Mouse (Mus musculus) intestine, postnatal 0 days (tissue): ENCODE results near the gene U2af1. TPM values are rescaled to one million over a fixed set of nuclear protein-coding genes. Genes with fewer than 3 reads are reported as not detected.
A peak's percentile ranks its signal among the peaks of the same experiment; 100 is the strongest.
"Not testable (repeated sequence)": the region's sequence is repeated elsewhere in the genome, so short reads cannot be mapped to it uniquely, and the experiment has no call there.

Source experiments
- ATAC-seq: fragments of 200-750 bp; cut with Nextera tagmentation; 2 replicates; pipeline ENCODE4 v1.8.0; 2017; ENCODE audit warnings: mild to moderate bottlenecking, moderate TSS enrichment, moderate library complexity
- H3K27ac ChIP-seq: fragments of 300-500 bp; sonication (generic); 2 replicates; pipeline ENCODE4 v1.5.1; 2014; ENCODE audit warnings: mild to moderate bottlenecking, low read depth, low read length, moderate library complexity
- H3K27me3 ChIP-seq: fragments of 300-500 bp; sonication (generic); replicated peaks from 2 replicates; pipeline ENCODE4 v1.6.1; 2014; ENCODE audit warnings: low read length, mixed read lengths; ENCODE audit not compliant: control insufficient read depth, insufficient read depth
- H3K36me3 ChIP-seq: fragments of 300-500 bp; sonication (generic); 2 replicates; pipeline ENCODE4 v1.6.1; 2014; ENCODE audit warnings: mild to moderate bottlenecking, moderate library complexity; ENCODE audit not compliant: control insufficient read depth, insufficient read depth
- H3K4me1 ChIP-seq: fragments of 300-500 bp; sonication (generic); replicated peaks from 2 replicates; pipeline ENCODE4 v1.6.1; 2014; ENCODE audit warnings: antibody characterized with exemption, low read length, mixed read lengths; ENCODE audit not compliant: control insufficient read depth, insufficient read depth
- H3K4me2 ChIP-seq: fragments of 300-500 bp; sonication (generic); replicated peaks from 2 replicates; pipeline ENCODE4 v1.6.1; 2014; ENCODE audit warnings: low read depth, mild to moderate bottlenecking, moderate library complexity
- H3K4me3 ChIP-seq: fragments of 300-500 bp; sonication (generic); 2 replicates; pipeline ENCODE4 v1.5.1; 2014; ENCODE audit warnings: low read depth, low read length
- H3K9ac ChIP-seq: fragments of 300-500 bp; sonication (generic); 2 replicates; pipeline ENCODE4 v1.6.1; 2014; ENCODE audit warnings: mild to moderate bottlenecking, low read depth, low read length
- H3K9me3 ChIP-seq: fragments of 300-500 bp; sonication (generic); 2 replicates; pipeline ENCODE4 v1.6.1; 2016; ENCODE audit warnings: mixed run types; ENCODE audit not compliant: control insufficient read depth
- CTCF ChIP-seq: sonication (generic); IDR thresholded peaks from 2 replicates; pipeline ENCODE4 v1.5.1; 2016; ENCODE audit warnings: low read depth, mild to moderate bottlenecking, control low read depth, antibody characterized with exemption, moderate library complexity
- WGBS: fragments of 180-500 bp; shearing (Covaris S2); extraction: QIAGEN DNeasy Blood & Tissue Kit; methylation state at CpG from one replicate; pipeline ENCODE4 v1.1.7; 2014; 5-methylcytosine and 5-hydroxymethylcytosine counted together
- polyA plus RNA-seq: library from polyadenylated mRNA; unstranded; fragments of >200 nt; fragmentation: Nextera tagmentation; extraction: Ambion mirVana; gene quantifications from 2 replicates; pipeline ENCODE4 v1.2.1, GENCODE M21; 2015

Gene U2af1
- polyA plus RNA-seq: 151 TPM in 2 replicates

DNA sequence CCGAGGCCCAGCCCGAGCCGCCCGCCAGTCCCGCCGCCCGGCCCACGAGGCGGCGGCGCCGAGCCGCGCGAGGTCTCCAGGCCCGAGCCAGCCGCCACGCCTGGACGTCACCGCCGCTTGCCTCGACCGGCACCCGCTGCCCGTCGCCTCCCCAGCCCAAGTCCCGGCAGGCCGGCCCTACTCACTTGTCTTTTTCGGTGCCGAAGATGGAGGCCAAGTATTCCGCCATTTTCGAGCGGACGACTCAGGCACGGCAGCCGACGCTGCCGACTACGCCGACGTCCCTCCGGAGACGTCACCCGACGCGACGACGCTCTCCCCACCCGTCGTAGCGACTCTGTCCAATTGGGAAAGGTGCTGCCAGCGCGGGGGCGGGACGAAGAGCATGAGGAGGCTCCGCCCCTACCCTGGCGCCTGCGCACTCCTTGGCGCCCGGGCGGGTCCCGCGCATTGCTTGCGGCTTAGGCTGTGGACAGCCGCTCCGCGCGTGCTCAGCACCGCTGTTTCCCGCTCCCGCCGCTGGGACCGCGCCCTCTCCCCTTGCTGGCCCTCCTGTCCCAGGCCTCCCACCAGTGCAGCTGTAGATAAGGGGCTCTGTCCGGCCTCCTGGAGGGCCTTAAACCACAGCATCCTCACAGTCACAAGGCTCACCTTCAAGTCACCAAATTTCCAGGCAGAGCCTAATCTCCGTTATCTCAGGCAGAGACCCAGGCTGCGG lies at the start of gene U2af1:
TSS of gene U2af1 (minus strand) at position 425 of the 718 bp plus-strand sequence.
- Histone ChIP-seq H3K27me3 (no peaks in the 10 kb centered on the region), H3K9me3 (no peaks in the 10 kb centered on the region), H3K27ac (peak within 1 kb of the TSS; percentile 86), H3K9ac (peak within 1 kb of the TSS; percentile 96), H3K4me3 (peak within 1 kb of the TSS; percentile 97), H3K36me3 (peaks cover 10% of the 10 kb centered on the region), H3K4me2 (peak within 1 kb of the TSS; percentile 77), H3K4me1 (peaks cover 5% of the 10 kb centered on the region; the same call in 1 of the 2 replicates)
- TF ChIP-seq CTCF: no peak; the same call in 1 of the 2 replicates
- WGBS: under 1% methylated on average over 74 of the region's 77 CpGs
- peak; percentile 95 for ATAC-seq

DNA sequence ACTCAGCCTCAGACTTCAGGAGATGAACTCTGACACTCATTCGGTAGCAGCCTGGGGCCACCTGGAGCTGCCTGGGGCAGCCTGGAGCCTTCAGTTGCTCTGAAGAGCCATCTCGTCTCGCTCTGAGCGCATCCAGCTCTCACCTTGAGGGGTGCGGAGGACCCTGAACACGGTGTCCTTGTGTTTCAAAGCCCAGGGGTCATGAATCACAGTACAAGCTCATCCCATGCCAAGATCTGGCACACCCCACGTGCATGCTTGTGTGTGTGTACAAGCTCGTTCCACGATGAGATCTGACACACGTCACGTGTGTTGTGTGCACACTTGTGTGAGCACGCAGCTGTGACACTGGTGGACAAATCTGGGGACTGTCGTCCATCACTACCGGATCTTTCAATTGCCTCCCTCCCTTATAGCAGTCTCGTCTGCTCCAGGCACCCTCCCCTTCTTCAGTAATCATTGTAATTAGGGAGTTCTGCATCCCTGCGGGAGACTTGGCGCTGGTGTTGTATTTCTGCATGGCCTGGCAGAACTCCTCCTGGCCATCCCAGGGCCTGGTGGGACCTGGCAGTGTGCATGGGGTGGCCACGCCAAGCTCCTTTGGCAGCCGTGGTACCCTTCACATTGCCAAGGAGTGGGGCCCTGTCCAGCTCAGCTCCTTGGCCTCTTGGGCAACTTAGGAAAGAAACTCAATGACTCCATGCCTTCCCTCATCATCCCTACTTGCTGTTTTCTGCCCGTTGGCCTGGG lies 46.8 kb upstream of the U2af1 start:
- Histone ChIP-seq H3K4me1 (no peaks in the 10 kb centered on the region), H3K4me3 (no peak overlapping the region), H3K36me3 (no peaks in the 10 kb centered on the region), H3K9me3 (no peaks in the 10 kb centered on the region), H3K27me3 (no peaks in the 10 kb centered on the region), H3K4me2 (no peak overlapping the region), H3K9ac (no peak overlapping the region), H3K27ac (no peak overlapping the region)
- TF ChIP-seq CTCF: no peak
- WGBS: 76% methylated on average over 20 of the region's 20 CpGs
- no peak for ATAC-seq

DNA sequence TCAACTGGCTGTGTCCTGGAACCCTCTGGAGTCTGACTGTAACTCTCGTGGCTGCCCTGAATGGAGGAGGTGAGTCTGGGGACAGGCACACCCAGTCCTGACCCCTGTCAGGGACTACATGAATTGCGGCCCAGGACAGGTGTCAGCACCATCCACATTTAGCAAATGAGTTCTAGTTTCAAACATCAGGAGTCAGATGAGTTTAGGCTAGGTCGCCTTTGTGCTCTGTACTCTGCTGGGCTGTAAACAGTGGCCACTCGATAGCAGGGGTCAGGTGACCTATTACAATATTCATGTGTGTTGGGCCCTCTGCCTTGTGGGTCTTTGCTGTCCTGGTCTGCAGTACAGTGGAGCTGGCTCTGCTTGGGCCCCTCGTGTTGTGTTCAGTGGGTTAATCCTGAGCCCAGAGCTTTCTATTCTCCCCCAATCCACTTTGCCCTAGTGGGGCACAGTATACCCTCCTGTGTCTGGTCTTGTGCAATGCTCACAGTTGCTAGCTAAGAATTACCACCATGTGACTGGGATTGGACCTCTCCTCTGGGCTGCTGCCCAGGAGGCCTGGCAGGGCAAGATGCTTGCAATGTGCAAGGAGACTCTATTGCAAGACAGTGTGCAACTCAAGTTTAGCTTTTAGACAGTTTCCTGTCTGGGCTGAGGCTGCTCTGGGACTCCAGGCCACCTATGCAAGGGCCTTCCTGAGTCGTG lies 44.7 kb upstream of the U2af1 start:
- no peak for ATAC-seq
- Histone ChIP-seq H3K9me3 (no peaks in the 10 kb centered on the region), H3K4me1 (no peaks in the 10 kb centered on the region), H3K36me3 (no peaks in the 10 kb centered on the region), H3K27ac (no peak overlapping the region), H3K9ac (no peak overlapping the region), H3K4me2 (no peak overlapping the region), H3K27me3 (no peaks in the 10 kb centered on the region), H3K4me3 (no peak overlapping the region)
- WGBS: 58% methylated on average over 6 of the region's 6 CpGs
- no peak for TF ChIP-seq CTCF

DNA sequence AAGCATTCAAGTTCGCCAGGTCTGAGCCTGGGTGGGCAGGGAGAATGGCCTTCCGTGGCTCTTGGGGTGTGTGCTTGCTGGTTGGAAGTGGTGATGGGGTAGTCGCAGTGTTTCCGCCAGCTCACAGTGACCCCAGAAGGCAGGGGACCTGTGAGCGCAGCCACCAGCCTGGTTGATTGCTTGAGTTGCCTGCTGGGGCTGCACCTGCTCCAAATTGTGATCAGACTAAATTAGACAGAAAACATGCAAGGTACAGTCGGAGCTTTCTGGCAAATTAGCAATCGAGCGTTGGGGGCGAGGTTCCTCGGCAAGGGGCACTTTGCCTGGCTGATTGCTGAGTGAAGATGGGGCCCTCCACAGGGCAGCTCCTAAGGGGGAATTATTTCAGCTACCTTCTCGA lies 39.7 kb upstream of the U2af1 start:
- Histone ChIP-seq H3K27ac (no peak overlapping the region), H3K9me3 (no peaks in the 10 kb centered on the region), H3K4me2 (no peak overlapping the region), H3K27me3 (no peaks in the 10 kb centered on the region), H3K9ac (no peak overlapping the region), H3K4me3 (no peak overlapping the region), H3K36me3 (no peaks in the 10 kb centered on the region), H3K4me1 (no peaks in the 10 kb centered on the region)
- 67% methylated on average over 11 of the region's 11 CpGs for WGBS
- no peak for ATAC-seq
- TF ChIP-seq CTCF: no peak

DNA sequence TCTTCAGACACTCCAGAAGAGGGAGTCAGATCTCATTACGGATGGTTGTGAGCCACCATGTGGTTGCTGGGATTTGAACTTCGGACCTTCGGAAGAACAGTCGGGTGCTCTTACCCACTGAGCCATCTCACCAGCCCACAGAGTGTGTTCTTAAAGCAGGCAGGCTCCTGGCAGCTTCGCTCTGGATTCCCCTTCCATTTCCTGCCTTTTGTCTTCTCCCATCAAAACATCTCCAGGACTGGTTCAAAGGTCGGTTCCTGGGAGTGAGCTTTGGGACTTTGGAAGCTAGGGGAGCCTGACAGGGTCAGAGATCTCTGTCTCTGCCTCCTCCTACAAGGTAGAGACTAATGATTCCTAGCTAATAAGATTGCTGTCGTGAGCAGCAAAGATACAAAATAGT lies 36.7 kb upstream of the U2af1 start:
- not testable (repeated sequence) for H3K27me3 ChIP-seq, ATAC-seq, H3K4me2 ChIP-seq, H3K36me3 ChIP-seq, H3K9ac ChIP-seq, H3K27ac ChIP-seq, H3K4me3 ChIP-seq, H3K9me3 ChIP-seq, H3K4me1 ChIP-seq
- whole genome bisulfite sequencing: 81% methylated on average over 6 of the region's 7 CpGs

DNA sequence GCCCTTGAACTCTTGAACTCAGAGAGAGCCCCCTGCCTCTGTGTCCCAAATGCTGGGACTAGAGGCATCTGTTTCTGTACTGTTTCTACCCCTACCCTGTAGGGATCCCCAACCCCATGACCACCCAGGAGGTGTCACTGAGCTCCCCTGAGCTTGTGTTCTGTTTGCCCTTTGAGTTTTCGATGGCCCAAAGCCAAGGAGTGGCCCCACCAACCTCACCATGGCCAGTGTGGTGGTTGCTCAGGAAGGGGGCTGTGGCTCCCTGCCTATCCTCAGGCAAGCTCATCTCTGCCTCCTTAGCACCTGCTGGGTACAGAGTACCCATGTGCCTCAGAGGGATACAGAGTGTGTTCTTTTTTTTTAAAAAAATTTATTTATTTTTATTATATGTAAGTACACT lies 36.3 kb upstream of the U2af1 start:
- WGBS: 81% methylated on average over 1 of the region's 1 CpGs
- H3K36me3 ChIP-seq: no peaks in the 10 kb centered on the region
- no peaks in the 10 kb centered on the region for H3K27me3 ChIP-seq
- no peaks in the 10 kb centered on the region for H3K9me3 ChIP-seq
- ATAC-seq: no peak
- H3K9ac ChIP-seq: no peak overlapping the region
- H3K4me3 ChIP-seq: no peak overlapping the region
- H3K4me1 ChIP-seq: no peaks in the 10 kb centered on the region
- TF ChIP-seq CTCF: no peak
- H3K4me2 ChIP-seq: no peak overlapping the region
- H3K27ac ChIP-seq: no peak overlapping the region
